Mouse (Mus musculus): ENCODE results near the gene Pnma5.
A peak's percentile ranks its signal among the peaks of the same experiment; 100 is the strongest.
"Not testable (repeated sequence)": the region's sequence is repeated elsewhere in the genome, so short reads cannot be mapped to it uniquely, and the experiment has no call there.

Gene Pnma5

GRCm38 (mm10) chrX:73037003-73037402 is at the start of gene Pnma5:
Pnma5 (minus strand) TSS chrX:73037103.
- DNase-seq: no peak

- not testable (repeated sequence) for DNase-seq
These were observed 45.6 kb upstream of the Pnma5 start, which contains the start of gene Xlr4a for GRCm38 (mm10) chrX:73082267-73083055. Xlr4a (minus strand) TSS chrX:73082478.

GRCm38 (mm10) chrX:73066765-73067312 is 29.9 kb upstream of the Pnma5 start:
- DNase-seq: not testable (repeated sequence)

GRCm38 (mm10) chrX:73064415-73064793 is 27.5 kb upstream of the Pnma5 start, which contains the start of gene Pnma3:
Pnma3 (plus strand) TSS chrX:73064787.
- DNase-seq: no peak

- peak; percentile 21 for DNase-seq
These were observed 26.9 kb upstream of the Pnma5 start for GRCm38 (mm10) chrX:73063512-73064414.

- no peak for DNase-seq
These were observed 25.4 kb upstream of the Pnma5 start for GRCm38 (mm10) chrX:73062323-73062722.

GRCm38 (mm10) chrX:73061528-73061927 is 24.6 kb upstream of the Pnma5 start:
- DNase-seq: no peak

GRCm38 (mm10) chrX:73053860-73054563 is 17.1 kb upstream of the Pnma5 start:
- DNase-seq: peak; percentile 95

GRCm38 (mm10) chrX:73039666-73040065 is 2.8 kb upstream of the Pnma5 start:
- no peak for DNase-seq

- DNase-seq: no peak
These were observed 1.9 kb upstream of the Pnma5 start for GRCm38 (mm10) chrX:73038831-73039230.

GRCm38 (mm10) chrX:73012846-73013245 is 24.1 kb downstream of the Pnma5 start:
- DNase-seq: no peak

GRCm38 (mm10) chrX:73007597-73008479 is 29.1 kb downstream of the Pnma5 start:
- peak; percentile 94 for DNase-seq

- DNase-seq: no peak
These were observed 31.2 kb downstream of the Pnma5 start for GRCm38 (mm10) chrX:73005678-73006077.

- no peak for DNase-seq
These were observed 33.8 kb downstream of the Pnma5 start for GRCm38 (mm10) chrX:73003110-73003509.

- DNase-seq: no peak
These were observed 41.4 kb downstream of the Pnma5 start for GRCm38 (mm10) chrX:72995542-72995941.

GRCm38 (mm10) chrX:72992291-72992919 is 44.5 kb downstream of the Pnma5 start:
- no peak for DNase-seq

- no peak for DNase-seq
These were observed 46.3 kb downstream of the Pnma5 start for GRCm38 (mm10) chrX:72990581-72990980.

GRCm38 (mm10) chrX:72988431-72988830 is 48.5 kb downstream of the Pnma5 start:
- no peak for DNase-seq

GRCm38 (mm10) chrX:72987520-72987905 is 49.4 kb downstream of the Pnma5 start:
- DNase-seq: no peak

GRCm38 (mm10) chrX:72986841-72987519 is 49.9 kb downstream of the Pnma5 start, which contains the start of gene Zfp185:
Zfp185 (plus strand) TSS chrX:72987339.
- peak; percentile 63 for DNase-seq
